Mouse (Mus musculus): ENCODE measurements around the gene Tmem132a. TPM values are rescaled to one million over a fixed set of nuclear protein-coding genes. Genes with fewer than 3 reads are reported as not detected.
A peak's percentile ranks its signal among the peaks of the same experiment; 100 is the strongest.

Gene Tmem132a
- total RNA-seq, 2 experiments from 2014 or later, result 34.5 to 36.1 TPM

GRCm38 (mm10) chr19:10831424-10831823 is 38.3 kb downstream of the Tmem132a start:
- peak; percentile 79 to 83 for DNase-seq

- DNase-seq, result no peak
These were observed 40.1 kb downstream of the Tmem132a start, which contains the start of gene Cd6 for GRCm38 (mm10) chr19:10829436-10830175. Gene Cd6, minus strand, starts transcription at chr19:10830058.

GRCm38 (mm10) chr19:10828321-10828720 is 41.4 kb downstream of the Tmem132a start:
- no peak for DNase-seq

GRCm38 (mm10) chr19:10824061-10824460 is 45.7 kb downstream of the Tmem132a start:
- no peak for DNase-seq

- DNase-seq, result no peak
These were observed 47.2 kb downstream of the Tmem132a start for GRCm38 (mm10) chr19:10822534-10822933.

GRCm38 (mm10) chr19:10821319-10821718 is 48.4 kb downstream of the Tmem132a start:
- DNase-seq, result no peak

- DNase-seq, result no peak
These were observed 51.4 kb downstream of the Tmem132a start for GRCm38 (mm10) chr19:10818217-10818946.

- DNase-seq, result no peak
These were observed 53.3 kb downstream of the Tmem132a start for GRCm38 (mm10) chr19:10816462-10816861.

GRCm38 (mm10) chr19:10815871-10816270 is 53.9 kb downstream of the Tmem132a start:
- no peak for DNase-seq

GRCm38 (mm10) chr19:10813905-10814304 is 55.8 kb downstream of the Tmem132a start:
- no peak for DNase-seq

GRCm38 (mm10) chr19:10813039-10813438 is 56.7 kb downstream of the Tmem132a start:
- no peak for DNase-seq

GRCm38 (mm10) chr19:10811471-10811870 is 58.3 kb downstream of the Tmem132a start:
- DNase-seq, result no peak

GRCm38 (mm10) chr19:10810176-10810492 is 59.6 kb downstream of the Tmem132a start:
- no peak for DNase-seq

GRCm38 (mm10) chr19:10809428-10810175 is 60.1 kb downstream of the Tmem132a start:
- no peak for DNase-seq

- no peak for DNase-seq
These were observed 61.1 kb downstream of the Tmem132a start for GRCm38 (mm10) chr19:10808524-10809233.

Other genes with a start within 250 kb of the Tmem132a start
- under 1 TPM; 0.26 to 0.60 TPM for gene Vwce, start 235.7 kb downstream of the Tmem132a start, total RNA-seq (2021)
- not detected for gene Pga5, start 191.9 kb downstream of the Tmem132a start, total RNA-seq (2021)
- 10 to 100 TPM; 21.1 to 30.5 TPM for gene Vps37c, start 181.2 kb downstream of the Tmem132a start, total RNA-seq (2021)
- under 1 TPM in 1 of 2 experiments, not detected in 1; 0.20 TPM for gene Cd5, start 130.9 kb downstream of the Tmem132a start, total RNA-seq (2021)
- under 1 TPM in 1 of 2 experiments, not detected in 1; 0.17 TPM for gene Cd6, start 39.9 kb downstream of the Tmem132a start, total RNA-seq (2021)
- 1 to 10 TPM; 3.2 to 4.0 TPM for gene Slc15a3, start 30.2 kb downstream of the Tmem132a start, total RNA-seq (2021)
- 100 to 1,000 TPM; 132 to 167 TPM for gene Tmem109, start 12.1 kb upstream of the Tmem132a start, total RNA-seq (2021)
- gene Prpf19, start 25.3 kb upstream of the Tmem132a start, total RNA-seq (2021), result 100 to 1,000 TPM; 122 to 188 TPM
- gene Zp1, start 50.7 kb upstream of the Tmem132a start, total RNA-seq (2021), result not detected
- gene Ptgdr2, start 67.2 kb upstream of the Tmem132a start, total RNA-seq (2021), result not detected
- gene Ccdc86, start 79.3 kb upstream of the Tmem132a start, total RNA-seq (2021), result 10 to 100 TPM; 16.8 to 18.4 TPM
- 10 to 100 TPM in 1 of 2 experiments, under 1 TPM in 1; 0.73 to 23.5 TPM for gene Ms4a10, start 104.7 kb upstream of the Tmem132a start, total RNA-seq (2021)
- not detected for gene Ms4a15, start 123.3 kb upstream of the Tmem132a start, total RNA-seq (2021)
- gene Ms4a18, start 148.1 kb upstream of the Tmem132a start, total RNA-seq (2021), result not detected
- gene Ms4a8a, start 211.2 kb upstream of the Tmem132a start, total RNA-seq (2021), result 1 to 10 TPM; 1.4 to 3.9 TPM

Measured in adrenal gland, postnatal 36 days (tissue).